Mouse (Mus musculus): ENCODE data around the gene Ankdd1a. TPM values are rescaled to one million over a fixed set of nuclear protein-coding genes. Genes with fewer than 3 reads are reported as not detected.

The Ankdd1a gene
- 0.14 TPM in 1 of 2 replicates, not detected in the other for polyA plus RNA-seq (2015; fragmentation: Nextera tagmentation; extraction: Ambion mirVana)

DNA sequence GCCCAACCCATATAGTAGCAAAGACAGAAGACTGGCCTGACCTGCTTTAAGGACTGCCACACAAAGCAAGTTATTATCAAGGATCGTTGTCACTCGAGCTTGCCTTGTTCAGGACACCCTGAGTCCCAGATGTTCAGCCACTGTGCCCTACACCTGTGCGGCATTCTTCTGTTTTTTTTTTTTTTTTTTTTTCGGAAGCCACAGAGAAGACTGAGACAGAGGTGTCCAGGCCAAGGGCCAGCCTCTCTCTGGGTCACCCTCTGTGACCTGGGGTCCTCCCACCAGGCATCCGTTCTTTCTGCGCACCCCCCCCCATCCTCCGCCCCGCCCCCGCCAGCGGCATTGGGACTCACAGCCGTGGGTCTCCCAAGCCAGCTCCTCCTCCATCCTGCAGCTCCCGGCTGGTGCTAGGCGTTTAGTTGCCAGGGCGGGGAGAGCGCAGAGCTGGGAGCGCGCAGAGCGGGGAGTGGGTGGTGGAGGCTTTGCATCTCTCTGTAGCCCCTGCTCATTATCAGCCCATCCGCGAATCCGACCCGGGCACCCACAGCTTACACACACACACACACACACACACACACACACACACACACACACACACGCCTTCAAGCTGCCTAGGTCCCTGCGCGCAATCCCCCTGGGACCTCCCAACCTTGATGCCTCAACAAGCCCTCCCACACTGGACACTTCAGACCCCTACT is at the start of gene Ankdd1a:
Gene Ankdd1a (minus strand): TSS at position 387 of the 698 bp plus-strand sequence.
- TF ChIP-seq CTCF (IDR thresholded peaks at IDR 0.05; ENCODE audit: low read depth): no peak
- Histone ChIP-seq H3K27ac (no peak within 1 kb of the TSS), H3K9me3 (replicated peaks; ENCODE audit: low read length) (no peaks in the 10 kb centered on the region), H3K9ac (ENCODE audit: low read depth, low read length) (0 out of 2 replicates have a peak within 1 kb of the TSS, but pooled peaks have one; percentile 3), H3K4me3 (replicated peaks; ENCODE audit: low read depth, low read length) (peak within 1 kb of the TSS; percentile 14; the same call in 1 of the 2 replicates), H3K4me1 (replicated peaks; ENCODE audit: insufficient read depth, low read length) (peaks cover 12% of the 10 kb centered on the region; the same call in 1 of the 2 replicates), H3K36me3 (ENCODE audit: insufficient read depth, low read length) (no peaks in the 10 kb centered on the region), H3K27me3 (ENCODE audit: insufficient read depth, low read length) (no peaks in the 10 kb centered on the region), H3K4me2 (ENCODE audit: low read length) (peak within 1 kb of the TSS; percentile 56)
- peak; percentile 56 for DNase-seq (ENCODE audit: low spot score)
- no peak for ATAC-seq (replicated peaks; ENCODE audit: low FRiP score, low read depth)
- WGBS: 4% methylated on average over 24 of the region's 25 CpGs

GRCm38 (mm10) chr9:65569491-65569971 is 49.5 kb upstream of the Ankdd1a start:
- 0 out of 2 replicates have a peak, but pooled peaks cover 13% of the 10 kb centered on the region for H3K36me3 ChIP-seq (ENCODE audit: insufficient read depth, low read length)
- H3K4me2 ChIP-seq (ENCODE audit: low read length): no peak overlapping the region
- no peak overlapping the region for H3K9ac ChIP-seq (ENCODE audit: low read depth, low read length)
- H3K27me3 ChIP-seq (ENCODE audit: insufficient read depth, low read length): no peaks in the 10 kb centered on the region
- ATAC-seq (replicated peaks; ENCODE audit: low FRiP score, low read depth) (no peak), DNase-seq (ENCODE audit: low spot score) (peak; percentile 31)
- no peak overlapping the region for H3K4me3 ChIP-seq (replicated peaks; ENCODE audit: low read depth, low read length)
- no peak for TF ChIP-seq CTCF (IDR thresholded peaks at IDR 0.05; ENCODE audit: low read depth)
- WGBS: 66% methylated on average over 6 of the region's 6 CpGs
- no peak overlapping the region for H3K27ac ChIP-seq
- H3K4me1 ChIP-seq (replicated peaks; ENCODE audit: insufficient read depth, low read length): no peaks in the 10 kb centered on the region
- no peaks in the 10 kb centered on the region for H3K9me3 ChIP-seq (replicated peaks; ENCODE audit: low read length)

DNA sequence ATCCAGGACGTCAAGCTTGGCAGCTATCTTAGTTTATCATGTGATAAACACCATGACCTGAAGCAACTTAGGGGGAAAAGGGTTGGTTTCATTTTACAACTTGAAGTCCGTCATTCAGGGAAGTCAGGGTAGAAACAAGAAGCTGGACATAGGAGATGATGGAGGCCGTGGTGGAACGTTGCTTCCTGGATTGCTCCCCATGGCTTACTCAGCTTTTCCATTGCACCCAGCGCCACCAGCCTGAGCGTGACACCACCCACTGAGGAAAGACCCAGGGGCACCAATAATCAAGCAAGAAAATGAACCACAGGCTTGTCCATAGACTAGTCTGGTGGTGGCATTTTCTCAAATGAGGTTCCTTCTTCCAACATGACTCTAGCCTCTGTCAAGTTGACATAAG is 48.8 kb upstream of the Ankdd1a start:
- Histone ChIP-seq H3K4me1 (replicated peaks; ENCODE audit: insufficient read depth, low read length) (no peaks in the 10 kb centered on the region), H3K27ac (no peak overlapping the region), H3K27me3 (ENCODE audit: insufficient read depth, low read length) (no peaks in the 10 kb centered on the region), H3K4me2 (ENCODE audit: low read length) (no peak overlapping the region), H3K9ac (ENCODE audit: low read depth, low read length) (no peak overlapping the region), H3K9me3 (replicated peaks; ENCODE audit: low read length) (no peaks in the 10 kb centered on the region), H3K4me3 (replicated peaks; ENCODE audit: low read depth, low read length) (no peak overlapping the region), H3K36me3 (ENCODE audit: insufficient read depth, low read length) (0 out of 2 replicates have a peak, but pooled peaks cover 13% of the 10 kb centered on the region)
- ATAC-seq (replicated peaks; ENCODE audit: low FRiP score, low read depth) (no peak), DNase-seq (ENCODE audit: low spot score) (no peak)
- no peak for TF ChIP-seq CTCF (IDR thresholded peaks at IDR 0.05; ENCODE audit: low read depth)
- 92% methylated on average over 6 of the region's 6 CpGs for WGBS

GRCm38 (mm10) chr9:65564698-65565097 is 44.7 kb upstream of the Ankdd1a start:
- TF ChIP-seq CTCF (IDR thresholded peaks at IDR 0.05; ENCODE audit: low read depth): no peak
- no peaks in the 10 kb centered on the region for H3K9me3 ChIP-seq (replicated peaks; ENCODE audit: low read length)
- 96% methylated on average over 2 of the region's 2 CpGs for WGBS
- H3K4me1 ChIP-seq (replicated peaks; ENCODE audit: insufficient read depth, low read length): peaks cover 3% of the 10 kb centered on the region; the same call in 1 of the 2 replicates
- H3K4me3 ChIP-seq (replicated peaks; ENCODE audit: low read depth, low read length): no peak overlapping the region
- no peaks in the 10 kb centered on the region for H3K27me3 ChIP-seq (ENCODE audit: insufficient read depth, low read length)
- DNase-seq (ENCODE audit: low spot score): no peak
- H3K9ac ChIP-seq (ENCODE audit: low read depth, low read length): no peak overlapping the region
- no peak overlapping the region for H3K27ac ChIP-seq
- no peaks in the 10 kb centered on the region for H3K36me3 ChIP-seq (ENCODE audit: insufficient read depth, low read length)
- no peak for ATAC-seq (replicated peaks; ENCODE audit: low FRiP score, low read depth)
- H3K4me2 ChIP-seq (ENCODE audit: low read length): no peak overlapping the region

DNA sequence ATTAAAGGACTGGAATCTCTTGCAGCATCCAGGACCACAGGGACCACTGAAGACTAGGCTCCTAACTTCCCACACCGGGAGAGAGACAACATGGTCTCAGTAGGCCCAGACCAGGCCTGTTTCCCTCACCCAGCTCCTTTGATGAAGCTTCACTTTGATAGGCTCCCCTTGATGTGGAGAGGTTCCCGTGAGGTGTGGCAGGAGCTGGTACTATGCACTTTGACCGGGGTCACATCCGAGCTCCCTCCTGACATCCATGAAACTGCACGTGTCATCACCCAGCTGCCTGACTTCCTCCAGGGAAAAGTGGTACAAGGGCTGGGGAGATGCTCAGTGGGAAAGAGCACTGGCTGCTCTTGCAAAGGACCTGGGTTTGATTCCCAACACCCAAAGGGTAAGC is 43.1 kb upstream of the Ankdd1a start:
- H3K27me3 ChIP-seq (ENCODE audit: insufficient read depth, low read length): no peaks in the 10 kb centered on the region
- ATAC-seq (replicated peaks; ENCODE audit: low FRiP score, low read depth): no peak
- 90% methylated on average over 5 of the region's 5 CpGs for WGBS
- H3K27ac ChIP-seq: no peak overlapping the region
- no peak for TF ChIP-seq CTCF (IDR thresholded peaks at IDR 0.05; ENCODE audit: low read depth)
- H3K9me3 ChIP-seq (replicated peaks; ENCODE audit: low read length): no peaks in the 10 kb centered on the region
- H3K4me2 ChIP-seq (ENCODE audit: low read length): no peak overlapping the region
- peaks cover 3% of the 10 kb centered on the region; the same call in 1 of the 2 replicates for H3K4me1 ChIP-seq (replicated peaks; ENCODE audit: insufficient read depth, low read length)
- H3K9ac ChIP-seq (ENCODE audit: low read depth, low read length): no peak overlapping the region
- no peak overlapping the region for H3K4me3 ChIP-seq (replicated peaks; ENCODE audit: low read depth, low read length)
- H3K36me3 ChIP-seq (ENCODE audit: insufficient read depth, low read length): peaks cover 7% of the 10 kb centered on the region; the same call in 1 of the 2 replicates
- DNase-seq (ENCODE audit: low spot score): no peak

- Histone ChIP-seq H3K4me3 (replicated peaks; ENCODE audit: low read depth, low read length) (no peak overlapping the region), H3K4me2 (ENCODE audit: low read length) (no peak overlapping the region), H3K36me3 (ENCODE audit: insufficient read depth, low read length) (peaks cover 12% of the 10 kb centered on the region; the same call in 1 of the 2 replicates), H3K9ac (ENCODE audit: low read depth, low read length) (no peak overlapping the region), H3K27me3 (ENCODE audit: insufficient read depth, low read length) (no peaks in the 10 kb centered on the region), H3K27ac (0 out of 2 replicates have a peak overlapping the region, but pooled peaks have one; percentile 32), H3K4me1 (replicated peaks; ENCODE audit: insufficient read depth, low read length) (peaks cover 3% of the 10 kb centered on the region; the same call in 1 of the 2 replicates), H3K9me3 (replicated peaks; ENCODE audit: low read length) (no peaks in the 10 kb centered on the region)
- 14% methylated on average over 4 of the region's 4 CpGs for WGBS
- no peak for DNase-seq (ENCODE audit: low spot score)
- no peak for TF ChIP-seq CTCF (IDR thresholded peaks at IDR 0.05; ENCODE audit: low read depth)
- ATAC-seq (replicated peaks; ENCODE audit: low FRiP score, low read depth): peak; percentile 49; the same call in 1 of the 2 replicates
Measured at GRCm38 (mm10) chr9:65562081-65562506, 42.1 kb upstream of the Ankdd1a start.

Measured in kidney, postnatal 0 days (tissue).